Mouse (Mus musculus) megakaryocyte, embryonic 14.5 days (primary cell): ENCODE measurements around the gene Smyd3.

Experiments used
- FLI1 ChIP-seq: IDR thresholded peaks from 2 replicates; pipeline ENCODE4 v1.6.1; 2012; ENCODE audit warnings: low read length, inconsistent platforms, mixed read lengths
- GATA1 ChIP-seq: IDR thresholded peaks from 3 replicates; pipeline ENCODE4 v1.6.1; 2012; ENCODE audit warnings: mixed read lengths, low read length, inconsistent platforms, borderline replicate concordance

- no peak for TF ChIP-seq GATA1
- no peak for TF ChIP-seq FLI1
Observed at GRCm38 (mm10) chr1:179009911-179010310, 507.9 kb downstream of the Smyd3 start.
